38 mouse cellular contexts compared by ENCODE assay signal in genomic region chr6:113608871-113609270, GRCm38 (mm10). TPM values are rescaled to one million over a fixed set of nuclear protein-coding genes. Genes with fewer than 3 reads are reported as not detected.
DNase-seq lines count a peak whose midpoint lies in the region; ATAC-seq and TF ChIP-seq lines count a peak whose summit lies in the region.
"Had no signal": no experiment of that assay in that cellular context is flagged by ENCODE, and none has a peak within 500 bp of the region (broad histone marks: within the 10 kb centered on the region; RNA-seq: fewer than 3 reads in every experiment).

No protein-coding gene starts in this region.

- 40% methylated on average over 6 of the region's 6 CpGs for WGBS in kidney, adult 2 months
- 64% methylated on average over 6 of the region's 6 CpGs for WGBS in kidney, embryonic 14.5 days
- 50% methylated on average over 6 of the region's 6 CpGs for WGBS in liver, adult 2 months
- WGBS in hindbrain, embryonic 13.5 days: 90% methylated on average over 6 of the region's 6 CpGs

- TF ChIP-seq POLR2A in kidney, adult 2 months (IDR thresholded peaks at IDR 0.05; ENCODE audit: low read depth, low read length): no peak
- TF ChIP-seq POLR2A in liver, adult 2 months (IDR thresholded peaks at IDR 0.05; ENCODE audit: extremely low read depth, insufficient read depth, low read length): no peak
- TF ChIP-seq POLR2A in cortical plate, adult 2 months (IDR thresholded peaks at IDR 0.05; ENCODE audit: extremely low read depth, insufficient read depth, low read length): no peak

- H3K9me3 ChIP-seq in kidney, embryonic 14.5 days (ENCODE audit: control insufficient read depth, low read length): no peaks in the 10 kb centered on the region
- no peaks in the 10 kb centered on the region for H3K9me3 ChIP-seq in hindbrain, embryonic 13.5 days
- H3K9me3 ChIP-seq: heart, embryonic 13.5 days; megakaryocyte, embryonic 14.5 days; midbrain, embryonic 12.5 days had no signal

- H3K36me3 ChIP-seq in kidney, adult 2 months (ENCODE audit: control insufficient read depth, insufficient read depth, low read length): no peaks in the 10 kb centered on the region; the same call in none of the 2 replicates
- H3K36me3 ChIP-seq in kidney, embryonic 14.5 days (ENCODE audit: control insufficient read depth, insufficient read depth, low read length): peaks cover 17% of the 10 kb centered on the region
- 0 out of 2 replicates have a peak, but pooled peaks cover 2% of the 10 kb centered on the region for H3K36me3 ChIP-seq in liver, adult 2 months (ENCODE audit: control insufficient read depth, insufficient read depth, low read length)
- peaks cover 31% of the 10 kb centered on the region for H3K36me3 ChIP-seq in hindbrain, embryonic 13.5 days

- ATAC-seq in kidney, embryonic 14.5 days (ENCODE audit: low FRiP score, low TSS enrichment): no peak
- no peak for ATAC-seq in hindbrain, embryonic 13.5 days (ENCODE audit: low FRiP score)
- ATAC-seq: forebrain, postnatal 0 days; hindbrain, embryonic 16.5 days; Patski had no signal

- DNase-seq in kidney, adult 2 months: peak; percentile 24
- peak; percentile 37 for DNase-seq in liver, adult 2 months (ENCODE audit: extremely low read depth, low read depth, low spot score)
- DNase-seq in liver: no peak
- DNase-seq in thymus, postnatal 4 days: no peak
- DNase-seq: cerebellum, adult 18-20 months; cerebellum, postnatal 10 days; forebrain, postnatal 0 days; gastrocnemius, postnatal 10 days; heart, postnatal 10 days; kidney, adult 11 months; lung, postnatal 36 days; right cerebral cortex, postnatal 4 days; thymus, adult 2 months; thymus, postnatal 36 days had no signal

- H3K27ac ChIP-seq in kidney, adult 2 months (ENCODE audit: insufficient read depth, low read depth, low read length): no peak overlapping the region
- no peak overlapping the region for H3K27ac ChIP-seq in kidney, embryonic 14.5 days (ENCODE audit: low read depth, low read length)
- H3K27ac ChIP-seq in liver, adult 2 months (replicated peaks; ENCODE audit: insufficient read depth, low read depth, low read length): no peak overlapping the region
- H3K27ac ChIP-seq in cortical plate, adult 2 months (ENCODE audit: insufficient read depth, low read length): peak overlapping the region; percentile 47
- no peak overlapping the region for H3K27ac ChIP-seq in hindbrain, embryonic 13.5 days
- H3K27ac ChIP-seq: heart, embryonic 13.5 days; kidney, postnatal 0 days; midbrain, embryonic 12.5 days; neural tube, embryonic 12.5 days; stomach, postnatal 0 days had no signal

- no peak for TF ChIP-seq CTCF in kidney, adult 2 months (conservative IDR thresholded peaks at IDR 0.05; ENCODE audit: insufficient read depth, insufficient read length, low read depth, low read length)
- TF ChIP-seq CTCF in liver, adult 2 months (IDR thresholded peaks at IDR 0.05; ENCODE audit: low read depth, low read length): no peak
- TF ChIP-seq CTCF in cortical plate, adult 2 months (IDR thresholded peaks at IDR 0.05; ENCODE audit: extremely low read depth, insufficient read depth, low read length): no peak

- H3K9ac ChIP-seq in kidney, embryonic 14.5 days (ENCODE audit: low read depth, low read length): no peak overlapping the region
- H3K9ac ChIP-seq in liver, adult 2 months (ENCODE audit: low read depth, low read length): no peak overlapping the region
- H3K9ac ChIP-seq in hindbrain, embryonic 13.5 days: no peak overlapping the region
- H3K9ac ChIP-seq: forebrain, postnatal 0 days; heart, embryonic 13.5 days; midbrain, embryonic 12.5 days; neural tube, embryonic 12.5 days had no signal

- no peaks in the 10 kb centered on the region for H3K27me3 ChIP-seq in kidney, adult 2 months (replicated peaks; ENCODE audit: control insufficient read depth, insufficient read depth, low read length)
- no peaks in the 10 kb centered on the region for H3K27me3 ChIP-seq in kidney, embryonic 14.5 days (ENCODE audit: control insufficient read depth, insufficient read depth, low read length)
- H3K27me3 ChIP-seq in liver, adult 2 months (ENCODE audit: control insufficient read depth, insufficient read depth, low read length): no peaks in the 10 kb centered on the region
- no peaks in the 10 kb centered on the region for H3K27me3 ChIP-seq in hindbrain, embryonic 13.5 days
- H3K27me3 ChIP-seq: heart, embryonic 13.5 days; megakaryocyte, embryonic 14.5 days; midbrain, embryonic 12.5 days; neural tube, embryonic 12.5 days; Patski had no signal

- no peak overlapping the region for H3K4me3 ChIP-seq in kidney, adult 2 months (ENCODE audit: insufficient read depth, low read depth, low read length)
- H3K4me3 ChIP-seq in kidney, embryonic 14.5 days (ENCODE audit: low read length): no peak overlapping the region
- H3K4me3 ChIP-seq in liver, adult 2 months (ENCODE audit: insufficient read depth, low read depth, low read length): no peak overlapping the region
- H3K4me3 ChIP-seq in cortical plate, adult 2 months (ENCODE audit: insufficient read depth, low read length): no peak overlapping the region
- H3K4me3 ChIP-seq in hindbrain, embryonic 13.5 days: no peak overlapping the region
- H3K4me3 ChIP-seq: erythroblast, embryonic 14.5 days; heart, embryonic 13.5 days; megakaryocyte, embryonic 14.5 days; midbrain, embryonic 12.5 days; myocyte; neural tube, embryonic 12.5 days had no signal

- H3K79me2 ChIP-seq in liver, adult 2 months (ENCODE audit: control insufficient read depth, insufficient read depth, low read length): peaks cover 36% of the 10 kb centered on the region

- H3K4me1 ChIP-seq in kidney, adult 2 months (ENCODE audit: control insufficient read depth, insufficient read depth, low read length): peaks cover 6% of the 10 kb centered on the region; the same call in 1 of the 2 replicates
- peaks cover 8% of the 10 kb centered on the region; the same call in 1 of the 2 replicates for H3K4me1 ChIP-seq in kidney, embryonic 14.5 days (ENCODE audit: control insufficient read depth, insufficient read depth, low read length)
- peaks cover 11% of the 10 kb centered on the region; the same call in 1 of the 2 replicates for H3K4me1 ChIP-seq in liver, adult 2 months (ENCODE audit: control insufficient read depth, insufficient read depth, low read length)
- H3K4me1 ChIP-seq in cortical plate, adult 2 months (ENCODE audit: control insufficient read depth, insufficient read depth, low read length): peaks cover 22% of the 10 kb centered on the region
- H3K4me1 ChIP-seq in hindbrain, embryonic 13.5 days (replicated peaks): peaks cover 26% of the 10 kb centered on the region

- H3K4me2 ChIP-seq in kidney, embryonic 14.5 days (replicated peaks; ENCODE audit: low read depth, low read length): no peak overlapping the region
- no peak overlapping the region for H3K4me2 ChIP-seq in hindbrain, embryonic 13.5 days
- H3K4me2 ChIP-seq: heart, embryonic 13.5 days; liver, embryonic 11.5 days; midbrain, embryonic 12.5 days; neural tube, embryonic 12.5 days had no signal

RNA-seq across cellular contexts. Expression of gene Brk1, which starts 4.3 kb away (rescaled TPM):
- polyA plus RNA-seq in kidney, adult 2 months (2012; rRNA removed): 171 and 216 TPM in 2 replicates
- polyA plus RNA-seq in kidney, embryonic 14.5 days (2014; fragmentation: Nextera tagmentation; extraction: Ambion mirVana): 233 and 273 TPM in 2 replicates
- 70.3 and 76.0 TPM in 2 replicates for total RNA-seq in liver, adult 2 months (2014; rRNA removed)
- polyA plus RNA-seq in liver, adult 2 months (2012; rRNA removed): 75.9 and 80.3 TPM in 2 replicates
- 425 and 442 TPM in 2 replicates for polyA plus RNA-seq in cortical plate, adult 2 months (2012; rRNA removed)
- 235 and 248 TPM in 2 replicates for polyA plus RNA-seq in hindbrain, embryonic 13.5 days (2015; fragmentation: Nextera tagmentation; extraction: Ambion mirVana)

RNA-seq across cellular contexts. Expression of gene Fancd2os, which starts 8.4 kb away (rescaled TPM):
- 0.54 and 1.3 TPM in 2 replicates for polyA plus RNA-seq in kidney, adult 2 months (2012; rRNA removed)
- polyA plus RNA-seq in kidney, embryonic 14.5 days (2014; fragmentation: Nextera tagmentation; extraction: Ambion mirVana): 0.28 and 1.0 TPM in 2 replicates
- not detected in 2 replicates for total RNA-seq in liver, adult 2 months (2014; rRNA removed)
- not detected in 2 replicates for polyA plus RNA-seq in liver, adult 2 months (2012; rRNA removed)
- polyA plus RNA-seq in cortical plate, adult 2 months (2012; rRNA removed): 0.19 and 0.21 TPM in 2 replicates
- polyA plus RNA-seq in hindbrain, embryonic 13.5 days (2015; fragmentation: Nextera tagmentation; extraction: Ambion mirVana): 0.19 and 0.23 TPM in 2 replicates
- total RNA-seq: common myeloid progenitor, adult 5-6 weeks; forebrain, postnatal 0 days; gastrocnemius, postnatal 10 days; heart, adult 8-10 months; heart, postnatal 10 days; hematopoietic stem cell, adult 5-6 weeks; left cerebral cortex, postnatal 10 days; midbrain, postnatal 0 days had no signal
- polyA plus RNA-seq: embryonic facial prominence, embryonic 14.5 days; erythroblast, embryonic 14.5 days; forebrain, embryonic 11.5 days; forebrain, postnatal 0 days; gonadal fat pad, adult 2 months; liver, embryonic 16.5 days; midbrain, embryonic 12.5 days; Patski; spleen, adult 2 months; stomach, postnatal 0 days; thymus, adult 2 months had no signal

RNA-seq across cellular contexts. Expression of gene Vhl, which starts 14.9 kb away (rescaled TPM):
- 19.0 and 24.6 TPM in 2 replicates for polyA plus RNA-seq in kidney, adult 2 months (2012; rRNA removed)
- 25.9 and 40.7 TPM in 2 replicates for polyA plus RNA-seq in kidney, embryonic 14.5 days (2014; fragmentation: Nextera tagmentation; extraction: Ambion mirVana)
- 7.2 and 9.1 TPM in 2 replicates for total RNA-seq in liver, adult 2 months (2014; rRNA removed)
- 12.1 and 14.0 TPM in 2 replicates for polyA plus RNA-seq in liver, adult 2 months (2012; rRNA removed)
- 55.1 and 67.8 TPM in 2 replicates for polyA plus RNA-seq in cortical plate, adult 2 months (2012; rRNA removed)
- polyA plus RNA-seq in hindbrain, embryonic 13.5 days (2015; fragmentation: Nextera tagmentation; extraction: Ambion mirVana): 65.0 and 68.5 TPM in 2 replicates

RNA-seq across cellular contexts. Expression of gene Irak2, which starts 29.4 kb away (rescaled TPM):
- polyA plus RNA-seq in kidney, adult 2 months (2012; rRNA removed): 53.8 and 67.1 TPM in 2 replicates
- 1.9 and 2.6 TPM in 2 replicates for polyA plus RNA-seq in kidney, embryonic 14.5 days (2014; fragmentation: Nextera tagmentation; extraction: Ambion mirVana)
- total RNA-seq in liver, adult 2 months (2014; rRNA removed): 18.2 and 20.7 TPM in 2 replicates
- polyA plus RNA-seq in liver, adult 2 months (2012; rRNA removed): 30.8 and 36.1 TPM in 2 replicates
- polyA plus RNA-seq in cortical plate, adult 2 months (2012; rRNA removed): 23.7 and 24.7 TPM in 2 replicates
- 1.7 and 2.1 TPM in 2 replicates for polyA plus RNA-seq in hindbrain, embryonic 13.5 days (2015; fragmentation: Nextera tagmentation; extraction: Ambion mirVana)

Comparison
In these comparisons a context has a peak if more than half of its experiments do, and no peak if none do; other contexts are left out.
1. DNase-seq: peak in kidney, adult 2 months (single experiment) and liver, adult 2 months (single experiment); none in liver (single experiment) and thymus, postnatal 4 days (single experiment).